Mouse (Mus musculus) ES-Bruce4 (cell line): ENCODE data around the gene Hoxb4. TPM values are rescaled to one million over a fixed set of nuclear protein-coding genes. Genes with fewer than 3 reads are reported as not detected.

Experiments used
- H3K27ac ChIP-seq: 2 replicates; pipeline ENCODE4 v1.5.1; 2012; ENCODE audit warnings: low read length, inconsistent platforms; ENCODE audit not compliant: insufficient read depth
- H3K27me3 ChIP-seq: 2 replicates; pipeline ENCODE4 v1.6.1; 2012; ENCODE audit warnings: mild to moderate bottlenecking, low read length, inconsistent platforms; ENCODE audit not compliant: control insufficient read depth, poor library complexity, insufficient read depth, severe bottlenecking
- H3K36me3 ChIP-seq: 2 replicates; pipeline ENCODE4 v1.6.1; 2012; ENCODE audit warnings: inconsistent platforms, mild to moderate bottlenecking, low read length, moderate library complexity; ENCODE audit not compliant: control insufficient read depth, poor library complexity, insufficient read depth, severe bottlenecking
- H3K4me1 ChIP-seq: one replicate; pipeline ENCODE4 v1.8.1; 2011; ENCODE audit warnings: low read length; ENCODE audit not compliant: control insufficient read depth, insufficient read depth
- H3K4me3 ChIP-seq: 2 replicates; pipeline ENCODE4 v1.5.1; 2011; ENCODE audit warnings: low read depth, mild to moderate bottlenecking, low read length
- H3K9ac ChIP-seq: 2 replicates; pipeline ENCODE4 v1.6.1; 2012; ENCODE audit warnings: low read depth, mild to moderate bottlenecking, inconsistent platforms; ENCODE audit not compliant: poor library complexity, severe bottlenecking
- H3K9me3 ChIP-seq: replicated peaks from 2 replicates; pipeline ENCODE4 v1.6.1; 2012; ENCODE audit warnings: mild to moderate bottlenecking, low read length, inconsistent platforms; ENCODE audit not compliant: control insufficient read depth, poor library complexity, insufficient read depth, severe bottlenecking
- CTCF ChIP-seq: IDR thresholded peaks from one replicate; pipeline ENCODE4 v1.8.1; 2011; ENCODE audit warnings: low read depth, low read length
- EP300 ChIP-seq: IDR thresholded peaks from 2 replicates; pipeline ENCODE4 v1.6.1; 2011; ENCODE audit warnings: low read depth, low read length; ENCODE audit not compliant: insufficient read depth
- POLR2A ChIP-seq: IDR thresholded peaks from one replicate; pipeline ENCODE4 v1.8.1; 2011; ENCODE audit warnings: low read length; ENCODE audit not compliant: insufficient read depth
- polyA plus RNA-seq: library from polyadenylated mRNA; stranded (reverse); fragments of >200 nt; gene quantifications from 2 replicates; pipeline ENCODE4 v1.2.4, GENCODE M21; 2011; ENCODE audit warnings: low read depth; ENCODE audit not compliant: missing spikeins, insufficient read depth, insufficient read length

Hoxb4 gene
- polyA plus RNA-seq, 1 experiment, result 0.70 TPM

- Histone ChIP-seq H3K27me3 (peaks cover 33% of the 10 kb centered on the region), H3K4me3 (no peak overlapping the region), H3K36me3 (no peaks in the 10 kb centered on the region), H3K9ac (no peak overlapping the region), H3K27ac (no peak overlapping the region), H3K4me1 (peaks cover 2% of the 10 kb centered on the region), H3K9me3 (no peaks in the 10 kb centered on the region)
- TF ChIP-seq EP300 (no peak), CTCF (no peak), POLR2A (no peak)
Measured at GRCm38 (mm10) chr11:96363807-96364206, 45.7 kb downstream of the Hoxb4 start.

- peaks cover 2% of the 10 kb centered on the region for H3K4me1 ChIP-seq
- no peak within 1 kb of the TSS for H3K4me3 ChIP-seq
- H3K9ac ChIP-seq, result no peak within 1 kb of the TSS
- H3K9me3 ChIP-seq, result no peaks in the 10 kb centered on the region
- TF ChIP-seq CTCF (no peak), EP300 (no peak), POLR2A (no peak)
- H3K27me3 ChIP-seq, result peaks cover 35% of the 10 kb centered on the region
- no peaks in the 10 kb centered on the region for H3K36me3 ChIP-seq
- no peak within 1 kb of the TSS for H3K27ac ChIP-seq
Measured at GRCm38 (mm10) chr11:96365441-96366091, 47.5 kb downstream of the Hoxb4 start, which contains the start of gene Hoxb1. Gene Hoxb1, plus strand, starts transcription at chr11:96365752.

GRCm38 (mm10) chr11:96366092-96367041 lies 48.3 kb downstream of the Hoxb4 start:
- Histone ChIP-seq H3K27me3 (peaks cover 39% of the 10 kb centered on the region), H3K9ac (no peak overlapping the region), H3K4me1 (peaks cover 2% of the 10 kb centered on the region), H3K4me3 (no peak overlapping the region), H3K27ac (no peak overlapping the region), H3K9me3 (no peaks in the 10 kb centered on the region), H3K36me3 (no peaks in the 10 kb centered on the region)
- TF ChIP-seq POLR2A, result no peak

- peaks cover 2% of the 10 kb centered on the region for H3K4me1 ChIP-seq
- H3K4me3 ChIP-seq, result no peak overlapping the region
- no peaks in the 10 kb centered on the region for H3K36me3 ChIP-seq
Measured at GRCm38 (mm10) chr11:96367141-96367540, 49.1 kb downstream of the Hoxb4 start.

GRCm38 (mm10) chr11:96368686-96369085 lies 50.6 kb downstream of the Hoxb4 start:
- Histone ChIP-seq H3K27ac (no peak overlapping the region), H3K9ac (no peak overlapping the region), H3K4me3 (no peak overlapping the region), H3K36me3 (no peaks in the 10 kb centered on the region), H3K4me1 (peaks cover 2% of the 10 kb centered on the region), H3K9me3 (no peaks in the 10 kb centered on the region), H3K27me3 (peaks cover 39% of the 10 kb centered on the region)
- no peak for TF ChIP-seq POLR2A
- TF ChIP-seq CTCF, result no peak
- no peak for TF ChIP-seq EP300

More at GRCm38 (mm10) chr11:96367141-96367540, 49.1 kb downstream of the Hoxb4 start:
- Histone ChIP-seq H3K27ac (no peak overlapping the region), H3K9me3 (no peaks in the 10 kb centered on the region), H3K27me3 (peaks cover 39% of the 10 kb centered on the region), H3K9ac (no peak overlapping the region)
- no peak for TF ChIP-seq CTCF

- TF ChIP-seq EP300, result no peak
- no peak for TF ChIP-seq POLR2A
- no peak for TF ChIP-seq CTCF
- Histone ChIP-seq H3K4me3 (no peak overlapping the region), H3K27ac (no peak overlapping the region), H3K9ac (no peak overlapping the region), H3K27me3 (peaks cover 43% of the 10 kb centered on the region), H3K4me1 (no peaks in the 10 kb centered on the region), H3K9me3 (no peaks in the 10 kb centered on the region), H3K36me3 (no peaks in the 10 kb centered on the region)
Measured at GRCm38 (mm10) chr11:96369140-96369539, 51.1 kb downstream of the Hoxb4 start.

Other genes starting within 250 kb of the Hoxb4 start
- gene Atp5g1, start 242.6 kb upstream of the Hoxb4 start, polyA plus RNA-seq, result 184 and 191 TPM in 2 replicates
- gene Calcoco2, start 206.3 kb upstream of the Hoxb4 start, polyA plus RNA-seq, result 16.7 and 18.0 TPM in 2 replicates
- gene Ttll6, start 184.5 kb upstream of the Hoxb4 start, polyA plus RNA-seq, result 6.9 and 7.9 TPM in 2 replicates
- gene Hoxb13, start 124.0 kb upstream of the Hoxb4 start, polyA plus RNA-seq, result not detected in 2 replicates
- gene Hoxb9, start 46.8 kb upstream of the Hoxb4 start, polyA plus RNA-seq, result 1.5 and 1.6 TPM in 2 replicates
- gene Hoxb8, start 36.4 kb upstream of the Hoxb4 start, polyA plus RNA-seq, result 0.48 TPM in 1 of 2 replicates, not detected in the other
- gene Hoxb7, start 31.6 kb upstream of the Hoxb4 start, polyA plus RNA-seq, result not detected in 2 replicates
- gene Hoxb6, start 25.8 kb upstream of the Hoxb4 start, polyA plus RNA-seq, result not detected in 2 replicates
- gene Hoxb5, start 14.9 kb upstream of the Hoxb4 start, polyA plus RNA-seq, result not detected in 2 replicates
- 0.67 TPM in 1 of 2 replicates, not detected in the other for gene Hoxb3, start 5.1 kb downstream of the Hoxb4 start, polyA plus RNA-seq
- 0.49 and 0.70 TPM in 2 replicates for gene Hoxb2, start 32.3 kb downstream of the Hoxb4 start, polyA plus RNA-seq
- gene Hoxb1, start 47.5 kb downstream of the Hoxb4 start, polyA plus RNA-seq, result not detected in 2 replicates
- 0.48 and 1.2 TPM in 2 replicates for gene Skap1, start 146.3 kb downstream of the Hoxb4 start, polyA plus RNA-seq